Mouse (Mus musculus) ES-Bruce4 (cell line): ENCODE measurements around the gene Gpkow. TPM values are rescaled to one million over a fixed set of nuclear protein-coding genes. Genes with fewer than 3 reads are reported as not detected.
"Not testable (repeated sequence)": the region's sequence is repeated elsewhere in the genome, so short reads cannot be mapped to it uniquely, and the experiment has no call there.

Experiments
- H3K27ac ChIP-seq: 2 replicates; pipeline ENCODE4 v1.5.1; 2012; ENCODE audit warnings: low read length, inconsistent platforms; ENCODE audit not compliant: insufficient read depth
- H3K27me3 ChIP-seq: 2 replicates; pipeline ENCODE4 v1.6.1; 2012; ENCODE audit warnings: mild to moderate bottlenecking, low read length, inconsistent platforms; ENCODE audit not compliant: control insufficient read depth, poor library complexity, insufficient read depth, severe bottlenecking
- H3K36me3 ChIP-seq: 2 replicates; pipeline ENCODE4 v1.6.1; 2012; ENCODE audit warnings: inconsistent platforms, mild to moderate bottlenecking, low read length, moderate library complexity; ENCODE audit not compliant: control insufficient read depth, poor library complexity, insufficient read depth, severe bottlenecking
- H3K4me1 ChIP-seq: one replicate; pipeline ENCODE4 v1.8.1; 2011; ENCODE audit warnings: low read length; ENCODE audit not compliant: control insufficient read depth, insufficient read depth
- H3K4me3 ChIP-seq: 2 replicates; pipeline ENCODE4 v1.5.1; 2011; ENCODE audit warnings: low read depth, mild to moderate bottlenecking, low read length
- H3K9ac ChIP-seq: 2 replicates; pipeline ENCODE4 v1.6.1; 2012; ENCODE audit warnings: low read depth, mild to moderate bottlenecking, inconsistent platforms; ENCODE audit not compliant: poor library complexity, severe bottlenecking
- H3K9me3 ChIP-seq: replicated peaks from 2 replicates; pipeline ENCODE4 v1.6.1; 2012; ENCODE audit warnings: mild to moderate bottlenecking, low read length, inconsistent platforms; ENCODE audit not compliant: control insufficient read depth, poor library complexity, insufficient read depth, severe bottlenecking
- CTCF ChIP-seq: IDR thresholded peaks from one replicate; pipeline ENCODE4 v1.8.1; 2011; ENCODE audit warnings: low read depth, low read length
- EP300 ChIP-seq: IDR thresholded peaks from 2 replicates; pipeline ENCODE4 v1.6.1; 2011; ENCODE audit warnings: low read depth, low read length; ENCODE audit not compliant: insufficient read depth
- POLR2A ChIP-seq: IDR thresholded peaks from one replicate; pipeline ENCODE4 v1.8.1; 2011; ENCODE audit warnings: low read length; ENCODE audit not compliant: insufficient read depth
- polyA plus RNA-seq: library from polyadenylated mRNA; stranded (reverse); fragments of >200 nt; gene quantifications from 2 replicates; pipeline ENCODE4 v1.2.4, GENCODE M21; 2011; ENCODE audit warnings: low read depth; ENCODE audit not compliant: missing spikeins, insufficient read depth, insufficient read length

Gene Gpkow
- polyA plus RNA-seq, 1 experiment = 17.1 TPM

DNA sequence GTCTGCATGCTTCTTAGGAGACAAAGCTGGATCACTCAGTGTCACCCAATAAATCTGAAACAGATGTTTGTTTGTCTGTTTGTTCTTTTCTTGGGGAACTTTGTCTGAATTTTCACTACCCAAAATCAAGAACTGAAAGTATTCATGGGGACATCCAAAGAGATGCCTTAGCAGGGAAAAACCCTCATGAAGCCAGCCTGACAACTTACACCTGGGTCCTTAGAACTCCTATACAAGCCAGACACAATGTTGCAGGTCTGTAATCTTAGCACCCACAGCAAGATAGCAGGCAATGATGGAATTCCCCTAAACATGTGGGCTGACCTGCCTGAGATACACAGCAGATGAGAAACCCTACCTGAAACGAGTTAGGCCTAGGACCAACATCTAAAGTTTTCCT is 48.0 kb downstream of the Gpkow start:
- TF ChIP-seq EP300 (no peak), POLR2A (no peak), CTCF (no peak)
- peaks cover 1% of the 10 kb centered on the region for H3K4me1 ChIP-seq
- H3K36me3 ChIP-seq = no peaks in the 10 kb centered on the region
- H3K27me3 ChIP-seq = no peaks in the 10 kb centered on the region
- no peak overlapping the region for H3K27ac ChIP-seq
- no peak overlapping the region for H3K9ac ChIP-seq
- no peak overlapping the region for H3K4me3 ChIP-seq
- H3K9me3 ChIP-seq = no peaks in the 10 kb centered on the region

DNA sequence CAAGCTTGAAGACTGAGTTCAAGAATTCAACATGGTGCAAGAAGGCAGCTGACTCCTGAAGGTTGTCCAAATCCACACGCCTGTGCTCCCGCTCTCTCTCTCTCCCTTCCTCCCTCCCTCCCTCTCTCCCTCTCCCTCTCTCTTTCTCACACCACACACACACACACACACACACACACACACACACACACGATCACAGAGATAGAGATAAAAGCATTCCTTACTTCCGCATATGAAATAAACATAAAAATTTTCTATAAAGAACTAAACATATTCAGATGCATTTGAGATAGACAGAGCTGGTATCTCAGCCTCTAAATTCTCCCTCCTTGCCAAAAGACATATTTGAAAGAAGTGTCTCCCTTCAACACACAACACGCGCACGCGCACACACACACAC is 48.5 kb downstream of the Gpkow start:
- H3K4me1 ChIP-seq = peaks cover 1% of the 10 kb centered on the region
- H3K27ac ChIP-seq = no peak overlapping the region
- H3K27me3 ChIP-seq = no peaks in the 10 kb centered on the region
- no peak for TF ChIP-seq EP300
- TF ChIP-seq CTCF = no peak
- no peak for TF ChIP-seq POLR2A
- no peak overlapping the region for H3K4me3 ChIP-seq
- no peaks in the 10 kb centered on the region for H3K36me3 ChIP-seq
- no peak overlapping the region for H3K9ac ChIP-seq
- H3K9me3 ChIP-seq = no peaks in the 10 kb centered on the region

DNA sequence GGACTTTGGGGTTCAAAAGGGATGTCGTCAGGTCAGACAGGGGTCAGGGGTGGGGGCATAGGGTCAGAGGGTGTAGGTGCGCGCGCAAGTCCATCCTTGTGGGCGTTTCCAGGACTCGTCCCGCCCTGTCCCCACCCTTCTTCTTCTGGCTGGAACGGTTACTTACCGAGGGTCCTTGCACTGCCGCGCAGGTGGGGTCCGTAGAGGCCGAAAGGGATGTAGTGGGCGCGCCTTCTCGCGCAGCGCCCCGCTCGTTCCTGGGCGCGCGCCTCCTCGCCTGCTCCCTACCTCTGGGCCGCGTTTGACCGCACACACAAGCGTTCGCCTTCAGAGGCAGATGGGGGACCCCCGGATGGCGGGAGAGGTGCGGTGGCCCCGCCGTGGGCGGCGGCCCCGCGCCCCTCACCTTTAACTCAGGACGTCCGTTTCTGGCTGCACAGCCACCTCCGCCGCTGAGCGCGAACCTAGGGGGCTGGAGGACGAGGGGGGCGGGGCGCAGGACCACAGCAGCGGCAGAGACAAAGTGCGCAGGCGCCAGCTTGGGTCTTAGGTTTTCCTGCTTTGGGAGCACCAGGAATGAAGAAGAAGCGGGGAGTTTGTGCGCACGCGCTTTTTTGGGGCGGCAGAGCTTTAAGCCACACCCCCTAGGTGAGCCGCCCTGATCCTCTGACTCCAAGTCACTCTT is 53.6 kb downstream of the Gpkow start, which contains the start of gene Ccdc120:
Ccdc120 (minus strand) TSS at position 474 of the 685 bp plus-strand sequence.
- Histone ChIP-seq H3K9me3 (no peaks in the 10 kb centered on the region), H3K27ac (peak within 1 kb of the TSS; percentile 58), H3K36me3 (no peaks in the 10 kb centered on the region), H3K4me1 (no peaks in the 10 kb centered on the region), H3K27me3 (no peaks in the 10 kb centered on the region), H3K9ac (peak within 1 kb of the TSS; percentile 69), H3K4me3 (peak within 1 kb of the TSS; percentile 78)
- 0 out of 2 replicates have a peak, but pooled peaks have one; percentile 9 for TF ChIP-seq EP300
- TF ChIP-seq POLR2A = no peak
- no peak for TF ChIP-seq CTCF

DNA sequence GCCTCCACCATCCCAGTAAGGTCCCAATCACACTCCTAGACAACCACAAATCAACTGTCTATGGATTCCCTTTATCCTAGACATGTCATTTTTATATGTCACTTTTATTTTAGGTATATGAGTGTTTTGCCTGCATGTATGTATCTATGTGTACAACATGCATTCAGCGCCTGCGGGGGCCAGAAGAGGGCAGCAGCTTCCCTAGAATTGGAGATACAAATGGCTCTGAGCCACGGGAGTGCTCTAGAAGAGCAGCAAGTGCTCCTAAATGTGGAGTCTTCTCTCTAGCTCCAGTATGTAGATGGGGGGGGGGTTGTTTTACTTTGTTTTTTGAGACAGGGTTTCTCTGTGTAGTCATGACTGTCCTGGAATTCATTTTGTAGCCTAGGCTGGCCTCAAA is 56.7 kb downstream of the Gpkow start:
- not testable (repeated sequence) for H3K27me3 ChIP-seq, H3K36me3 ChIP-seq, H3K4me1 ChIP-seq, H3K27ac ChIP-seq, H3K9me3 ChIP-seq, H3K4me3 ChIP-seq, H3K9ac ChIP-seq

Other genes with a start within 250 kb of the Gpkow start
- not detected in 2 replicates for gene Foxp3, start 123.5 kb upstream of the Gpkow start, polyA plus RNA-seq
- 7.0 and 11.5 TPM in 2 replicates for gene Ppp1r3f, start 122.8 kb upstream of the Gpkow start, polyA plus RNA-seq
- gene Ccdc22, start 91.6 kb upstream of the Gpkow start, polyA plus RNA-seq = 12.1 and 13.1 TPM in 2 replicates
- gene Cacna1f, start 90.0 kb upstream of the Gpkow start, polyA plus RNA-seq = 0.14 and 0.16 TPM in 2 replicates
- gene Syp, start 58.7 kb upstream of the Gpkow start, polyA plus RNA-seq = 5.3 and 5.9 TPM in 2 replicates
- gene Prickle3, start 39.9 kb upstream of the Gpkow start, polyA plus RNA-seq = 5.8 and 6.1 TPM in 2 replicates
- 239 and 246 TPM in 2 replicates for gene Plp2, start 25.7 kb upstream of the Gpkow start, polyA plus RNA-seq
- not detected in 2 replicates for gene Magix, start 15.9 kb upstream of the Gpkow start, polyA plus RNA-seq
- 44.6 and 56.8 TPM in 2 replicates for gene Wdr45, start 17.2 kb downstream of the Gpkow start, polyA plus RNA-seq
- gene Gm45208, start 25.1 kb downstream of the Gpkow start, polyA plus RNA-seq = not detected in 2 replicates
- 53.8 and 67.7 TPM in 2 replicates for gene Praf2, start 31.3 kb downstream of the Gpkow start, polyA plus RNA-seq
- gene Ccdc120, start 53.8 kb downstream of the Gpkow start, polyA plus RNA-seq = 20.4 and 28.9 TPM in 2 replicates
- 65.8 and 81.6 TPM in 2 replicates for gene Tfe3, start 65.4 kb downstream of the Gpkow start, polyA plus RNA-seq
- 18.5 and 19.2 TPM in 2 replicates for gene Gripap1, start 92.6 kb downstream of the Gpkow start, polyA plus RNA-seq
- gene Kcnd1, start 125.2 kb downstream of the Gpkow start, polyA plus RNA-seq = 8.3 and 8.6 TPM in 2 replicates
- gene Otud5, start 144.2 kb downstream of the Gpkow start, polyA plus RNA-seq = 85.0 and 90.6 TPM in 2 replicates
- 29.8 and 31.2 TPM in 2 replicates for gene Pim2, start 181.1 kb downstream of the Gpkow start, polyA plus RNA-seq
- gene Slc35a2, start 186.9 kb downstream of the Gpkow start, polyA plus RNA-seq = 25.6 and 31.4 TPM in 2 replicates
- gene Pqbp1, start 202.1 kb downstream of the Gpkow start, polyA plus RNA-seq = 83.3 and 87.9 TPM in 2 replicates
- gene Timm17b, start 202.2 kb downstream of the Gpkow start, polyA plus RNA-seq = 41.6 and 44.9 TPM in 2 replicates
- not detected in 2 replicates for gene Gm10491, start 210.7 kb downstream of the Gpkow start, polyA plus RNA-seq
- not detected in 2 replicates for gene Gm10490, start 212.4 kb downstream of the Gpkow start, polyA plus RNA-seq
- 12.3 and 16.9 TPM in 2 replicates for gene Pcsk1n, start 222.7 kb downstream of the Gpkow start, polyA plus RNA-seq
- gene Eras, start 231.5 kb downstream of the Gpkow start, polyA plus RNA-seq = 31.2 and 31.7 TPM in 2 replicates